Mouse (Mus musculus) spleen, adult 10 weeks (tissue): ENCODE data around the gene Snx22. TPM values are rescaled to one million over a fixed set of nuclear protein-coding genes. Genes with fewer than 3 reads are reported as not detected.

Experiments used
- polyA plus RNA-seq: library from polyadenylated mRNA; stranded (reverse); fragments of 350-450 nt; fragmentation: Illumina TruSeq; extraction: RNeasy Lipid Tissue Mini Kit (QIAGEN cat#74804); gene quantifications from one replicate; pipeline ENCODE4 v1.2.3, GENCODE M21; 2015; ENCODE audit warnings: low replicate concordance; ENCODE audit not compliant: insufficient read depth

The Snx22 gene
- 13.9 TPM for polyA plus RNA-seq

DNA sequence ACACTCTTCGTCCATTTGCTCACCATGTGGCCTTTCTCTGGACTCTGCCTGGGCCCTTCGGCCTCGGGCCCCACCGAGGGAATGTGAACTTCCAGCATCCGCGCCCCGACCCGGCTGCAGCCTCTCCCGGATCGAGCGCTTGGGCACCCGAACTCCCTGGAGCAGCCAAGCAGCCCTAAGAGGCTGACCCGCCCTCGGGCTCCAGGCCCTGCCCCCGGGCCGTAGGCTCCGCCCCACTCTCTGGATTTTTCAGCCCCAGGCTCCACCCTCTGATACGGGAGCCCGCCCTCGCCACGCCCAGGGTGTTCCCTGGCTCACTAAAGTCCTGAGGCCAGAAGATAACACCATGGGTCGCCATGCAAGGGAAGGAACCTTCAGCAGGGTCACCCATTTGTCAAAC lies at the start of gene Snx22:
Snx22 (minus strand) TSS at position 137 of the 400 bp plus-strand sequence.

DNA sequence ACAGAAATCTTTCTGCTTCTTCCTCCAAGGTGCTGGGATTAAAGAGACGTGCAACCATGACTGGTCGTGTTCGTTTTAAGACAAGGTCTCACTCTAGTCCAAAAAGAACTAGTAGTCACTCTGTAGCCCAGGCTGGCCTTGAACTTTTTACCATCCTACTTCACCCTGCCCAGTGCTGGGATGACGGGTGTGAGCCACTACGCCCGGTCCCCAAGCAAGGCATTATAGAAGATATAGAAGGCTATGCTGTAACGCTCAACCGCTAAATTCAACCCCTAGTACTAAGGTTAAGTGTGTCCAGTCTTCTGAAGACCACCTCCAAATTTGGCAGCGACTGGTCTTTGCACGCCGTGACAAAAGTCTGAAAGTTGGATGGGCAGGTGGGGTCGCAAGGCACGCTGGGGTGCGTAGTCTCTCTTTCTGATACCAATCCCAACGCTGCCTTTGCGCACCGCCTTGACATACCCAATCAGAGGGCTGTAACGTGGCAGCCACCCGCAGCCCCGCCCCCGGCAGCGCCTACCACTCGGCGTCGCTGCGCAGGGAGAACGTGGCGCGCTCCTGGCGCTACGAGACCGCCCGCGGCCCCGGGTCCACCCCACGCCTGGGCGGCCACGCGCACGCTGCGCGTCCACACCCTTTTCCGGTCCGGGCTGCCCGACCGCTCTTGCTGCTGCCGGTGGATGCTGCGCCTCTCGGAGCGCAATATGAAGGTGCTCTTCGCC lies 9.8 kb downstream of the Snx22 start, which contains the start of gene Ppib:
Ppib (plus strand) TSS at position 640 of the 725 bp plus-strand sequence.

Other genes starting within 250 kb of the Snx22 start
- 9.8 TPM for gene Zfp609, start 242.2 kb downstream of the Snx22 start, polyA plus RNA-seq
- 38.2 TPM for gene Pclaf, start 179.5 kb downstream of the Snx22 start, polyA plus RNA-seq
- gene Trip4, start 160.9 kb downstream of the Snx22 start, polyA plus RNA-seq: 43.0 TPM
- gene Csnk1g1, start 160.8 kb downstream of the Snx22 start, polyA plus RNA-seq: 29.8 TPM
- gene Ppib, start 9.5 kb downstream of the Snx22 start, polyA plus RNA-seq: 314 TPM
- gene Snx1, start 56.9 kb upstream of the Snx22 start, polyA plus RNA-seq: 123 TPM
- 101 TPM for gene Ciao2a, start 56.9 kb upstream of the Snx22 start, polyA plus RNA-seq
- 14.5 TPM for gene Dapk2, start 88.5 kb upstream of the Snx22 start, polyA plus RNA-seq